Mouse (Mus musculus): Measurements from ENCODE around the gene Gtsf1. TPM values are rescaled to one million over a fixed set of nuclear protein-coding genes. Genes with fewer than 3 reads are reported as not detected.

Gene Gtsf1
- polyA plus RNA-seq, 1 experiment from 2014 or later = not detected

GRCm38 (mm10) chr15:103355420-103355819, 74.8 kb downstream of the Gtsf1 start:
- Histone ChIP-seq H3K36me3 (ENCODE audit: control insufficient read depth, insufficient read depth, low read length) (peaks cover 7% of the 10 kb centered on the region; the same call in 1 of the 2 replicates), H3K27me3 (ENCODE audit: control insufficient read depth, insufficient read depth, low read length) (no peaks in the 10 kb centered on the region), H3K9ac (ENCODE audit: low read length) (no peak overlapping the region), H3K27ac (ENCODE audit: low read depth, low read length) (no peak overlapping the region), H3K4me1 (ENCODE audit: control insufficient read depth, insufficient read depth, low read length) (peaks cover 3% of the 10 kb centered on the region; the same call in 1 of the 2 replicates), H3K4me2 (ENCODE audit: low read depth) (no peak overlapping the region), H3K4me3 (ENCODE audit: low read depth, low read length) (no peak overlapping the region), H3K9me3 (ENCODE audit: control insufficient read depth, low read length) (no peaks in the 10 kb centered on the region)
- WGBS = 85% methylated on average over 4 of the region's 4 CpGs
- ATAC-seq (ENCODE audit: insufficient read depth, low FRiP score, low TSS enrichment) = no peak
- DNase-seq (ENCODE audit: low spot score) = no peak

- H3K36me3 ChIP-seq (ENCODE audit: control insufficient read depth, insufficient read depth, low read length) = peaks cover 7% of the 10 kb centered on the region; the same call in 1 of the 2 replicates
- DNase-seq (ENCODE audit: low spot score) = no peak
- H3K27me3 ChIP-seq (ENCODE audit: control insufficient read depth, insufficient read depth, low read length) = no peaks in the 10 kb centered on the region
- no peak overlapping the region for H3K4me2 ChIP-seq (ENCODE audit: low read depth)
- peaks cover 3% of the 10 kb centered on the region; the same call in 1 of the 2 replicates for H3K4me1 ChIP-seq (ENCODE audit: control insufficient read depth, insufficient read depth, low read length)
- no peak for ATAC-seq (ENCODE audit: insufficient read depth, low FRiP score, low TSS enrichment)
- 97% methylated on average over 2 of the region's 2 CpGs for WGBS
- H3K4me3 ChIP-seq (ENCODE audit: low read depth, low read length) = no peak overlapping the region
- H3K9me3 ChIP-seq (ENCODE audit: control insufficient read depth, low read length) = no peaks in the 10 kb centered on the region
- no peak overlapping the region for H3K9ac ChIP-seq (ENCODE audit: low read length)
- H3K27ac ChIP-seq (ENCODE audit: low read depth, low read length) = no peak overlapping the region
Observed at GRCm38 (mm10) chr15:103354690-103355089, 75.6 kb downstream of the Gtsf1 start.

- Histone ChIP-seq H3K4me2 (ENCODE audit: low read depth) (no peak overlapping the region), H3K9me3 (ENCODE audit: control insufficient read depth, low read length) (no peaks in the 10 kb centered on the region), H3K27me3 (ENCODE audit: control insufficient read depth, insufficient read depth, low read length) (no peaks in the 10 kb centered on the region), H3K4me1 (ENCODE audit: control insufficient read depth, insufficient read depth, low read length) (peaks cover 3% of the 10 kb centered on the region; the same call in 1 of the 2 replicates), H3K4me3 (ENCODE audit: low read depth, low read length) (no peak overlapping the region), H3K9ac (ENCODE audit: low read length) (no peak overlapping the region), H3K27ac (ENCODE audit: low read depth, low read length) (no peak overlapping the region), H3K36me3 (ENCODE audit: control insufficient read depth, insufficient read depth, low read length) (peaks cover 7% of the 10 kb centered on the region; the same call in 1 of the 2 replicates)
- no peak for DNase-seq (ENCODE audit: low spot score)
- no peak for ATAC-seq (ENCODE audit: insufficient read depth, low FRiP score, low TSS enrichment)
- WGBS = 91% methylated on average over 11 of the region's 11 CpGs
Observed at GRCm38 (mm10) chr15:103353511-103354256, 76.6 kb downstream of the Gtsf1 start.

- Histone ChIP-seq H3K9ac (ENCODE audit: low read length) (no peak overlapping the region), H3K36me3 (ENCODE audit: control insufficient read depth, insufficient read depth, low read length) (peaks cover 7% of the 10 kb centered on the region), H3K4me1 (ENCODE audit: control insufficient read depth, insufficient read depth, low read length) (no peaks in the 10 kb centered on the region), H3K4me2 (ENCODE audit: low read depth) (no peak overlapping the region), H3K9me3 (ENCODE audit: control insufficient read depth, low read length) (no peaks in the 10 kb centered on the region), H3K4me3 (ENCODE audit: low read depth, low read length) (no peak overlapping the region), H3K27me3 (ENCODE audit: control insufficient read depth, insufficient read depth, low read length) (no peaks in the 10 kb centered on the region), H3K27ac (ENCODE audit: low read depth, low read length) (no peak overlapping the region)
- WGBS = 48% methylated on average over 4 of the region's 4 CpGs
- ATAC-seq (ENCODE audit: insufficient read depth, low FRiP score, low TSS enrichment) (peak; percentile 33; the same call in 1 of the 2 replicates), DNase-seq (ENCODE audit: low spot score) (peak; percentile 63)
Observed at GRCm38 (mm10) chr15:103352856-103353255, 77.4 kb downstream of the Gtsf1 start.

Other genes starting within 250 kb of the Gtsf1 start
- gene Cbx5, start 190.7 kb downstream of the Gtsf1 start, polyA plus RNA-seq (2014; fragmentation: Nextera tagmentation; extraction: Ambion mirVana) = 187 and 189 TPM in 2 replicates
- 1,373 and 1,392 TPM in 2 replicates for gene Hnrnpa1, start 190.0 kb downstream of the Gtsf1 start, polyA plus RNA-seq (2014; fragmentation: Nextera tagmentation; extraction: Ambion mirVana)
- 6.5 and 7.3 TPM in 2 replicates for gene Nfe2, start 172.1 kb downstream of the Gtsf1 start, polyA plus RNA-seq (2014; fragmentation: Nextera tagmentation; extraction: Ambion mirVana)
- gene Copz1, start 157.8 kb downstream of the Gtsf1 start, polyA plus RNA-seq (2014; fragmentation: Nextera tagmentation; extraction: Ambion mirVana) = 307 and 317 TPM in 2 replicates
- 0.34 and 0.50 TPM in 2 replicates for gene Gpr84, start 119.9 kb downstream of the Gtsf1 start, polyA plus RNA-seq (2014; fragmentation: Nextera tagmentation; extraction: Ambion mirVana)
- gene Zfp385a, start 90.4 kb downstream of the Gtsf1 start, polyA plus RNA-seq (2014; fragmentation: Nextera tagmentation; extraction: Ambion mirVana) = 26.1 and 27.5 TPM in 2 replicates
- 21.0 and 21.3 TPM in 2 replicates for gene Itga5, start 63.7 kb downstream of the Gtsf1 start, polyA plus RNA-seq (2014; fragmentation: Nextera tagmentation; extraction: Ambion mirVana)
- gene Gtsf2, start 18.0 kb upstream of the Gtsf1 start, polyA plus RNA-seq (2014; fragmentation: Nextera tagmentation; extraction: Ambion mirVana) = not detected in 2 replicates
- 1.7 and 2.0 TPM in 2 replicates for gene Nckap1l, start 23.3 kb upstream of the Gtsf1 start, polyA plus RNA-seq (2014; fragmentation: Nextera tagmentation; extraction: Ambion mirVana)
- 26.8 and 27.6 TPM in 2 replicates for gene Pde1b, start 72.6 kb upstream of the Gtsf1 start, polyA plus RNA-seq (2014; fragmentation: Nextera tagmentation; extraction: Ambion mirVana)
- gene Ppp1r1a, start 107.5 kb upstream of the Gtsf1 start, polyA plus RNA-seq (2014; fragmentation: Nextera tagmentation; extraction: Ambion mirVana) = 34.7 and 35.6 TPM in 2 replicates
- gene Glycam1, start 134.6 kb upstream of the Gtsf1 start, polyA plus RNA-seq (2014; fragmentation: Nextera tagmentation; extraction: Ambion mirVana) = not detected in 2 replicates